Mouse (Mus musculus) hindbrain, embryonic 15.5 days (tissue): Measurements from ENCODE around the gene Il1rapl2. TPM values are rescaled to one million over a fixed set of nuclear protein-coding genes. Genes with fewer than 3 reads are reported as not detected.

Experiments
- ATAC-seq: fragments of 200-750 bp; cut with Nextera tagmentation; 2 replicates; pipeline ENCODE4 v1.8.0; 2017; ENCODE audit warnings: low read depth, moderate number of reproducible peaks, moderate TSS enrichment; ENCODE audit not compliant: low FRiP score
- H3K27ac ChIP-seq: fragments of 300-500 bp; sonication (generic); replicated peaks from 2 replicates; pipeline ENCODE4 v1.5.1; 2015; ENCODE audit warnings: mild to moderate bottlenecking, inconsistent platforms
- H3K27me3 ChIP-seq: fragments of 300-500 bp; sonication (generic); 2 replicates; pipeline ENCODE4 v1.6.1; 2015; ENCODE audit warnings: control low read depth, inconsistent platforms
- H3K36me3 ChIP-seq: fragments of 300-500 bp; sonication (generic); 2 replicates; pipeline ENCODE4 v1.6.1; 2015; ENCODE audit warnings: control low read depth, inconsistent platforms
- H3K4me1 ChIP-seq: fragments of 300-500 bp; sonication (generic); replicated peaks from 2 replicates; pipeline ENCODE4 v1.6.1; 2015; ENCODE audit warnings: control low read depth, inconsistent platforms
- H3K4me2 ChIP-seq: fragments of 300-500 bp; sonication (generic); 2 replicates; pipeline ENCODE4 v1.6.1; 2015; ENCODE audit warnings: moderate library complexity, mild to moderate bottlenecking, inconsistent platforms
- H3K4me3 ChIP-seq: fragments of 300-500 bp; sonication (generic); 2 replicates; pipeline ENCODE4 v1.5.1; 2015; ENCODE audit warnings: mild to moderate bottlenecking, inconsistent platforms
- H3K9ac ChIP-seq: fragments of 300-500 bp; sonication (generic); 2 replicates; pipeline ENCODE4 v1.6.1; 2015; ENCODE audit warnings: inconsistent platforms
- H3K9me3 ChIP-seq: fragments of 300-500 bp; sonication (generic); 2 replicates; pipeline ENCODE4 v1.6.1; 2016; ENCODE audit warnings: control low read depth, inconsistent platforms
- WGBS: fragments of 180-500 bp; shearing (Covaris S2); methylation state at CpG from one replicate; pipeline ENCODE4 v1.1.7; 2015; 5-methylcytosine and 5-hydroxymethylcytosine counted together
- polyA plus RNA-seq: library from polyadenylated mRNA; unstranded; fragments of >200 nt; fragmentation: Nextera tagmentation; extraction: Ambion mirVana; gene quantifications from 2 replicates; pipeline ENCODE4 v1.2.1, GENCODE M21; 2015

Gene Il1rapl2
- polyA plus RNA-seq, 1 experiment from 2014 or later: 5.9 TPM

DNA sequence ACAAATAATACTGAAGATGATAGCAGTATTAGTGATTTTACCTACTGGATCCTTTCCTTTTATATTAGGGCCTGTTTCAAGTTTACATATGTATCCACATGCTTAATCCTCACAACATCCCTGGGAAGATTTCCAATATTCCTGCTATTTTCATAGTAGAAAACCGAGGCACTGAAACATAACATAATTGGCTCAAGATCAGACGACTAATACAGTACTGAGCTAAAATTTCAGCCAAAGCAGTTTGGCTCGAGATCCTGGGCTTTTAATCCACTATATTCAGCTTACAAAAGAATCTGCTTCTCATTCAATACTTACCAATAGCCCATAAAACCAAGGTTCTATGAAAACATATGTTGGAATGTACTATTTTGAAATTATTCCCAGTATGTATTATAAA, 239.1 kb downstream of the Il1rapl2 start:
- Histone ChIP-seq H3K27me3 (no peaks in the 10 kb centered on the region), H3K27ac (no peak overlapping the region), H3K36me3 (no peaks in the 10 kb centered on the region), H3K9me3 (no peaks in the 10 kb centered on the region), H3K9ac (no peak overlapping the region), H3K4me3 (no peak overlapping the region), H3K4me1 (0 out of 2 replicates have a peak, but pooled peaks cover 4% of the 10 kb centered on the region), H3K4me2 (no peak overlapping the region)
- 66% methylated on average over 3 of the region's 3 CpGs for WGBS
- ATAC-seq: no peak

GRCm38 (mm10) chrX:137812151-137812550, 241.7 kb downstream of the Il1rapl2 start:
- Histone ChIP-seq H3K9ac (no peak overlapping the region), H3K4me1 (no peaks in the 10 kb centered on the region), H3K27me3 (no peaks in the 10 kb centered on the region), H3K4me3 (no peak overlapping the region), H3K36me3 (no peaks in the 10 kb centered on the region), H3K27ac (no peak overlapping the region), H3K4me2 (no peak overlapping the region), H3K9me3 (no peaks in the 10 kb centered on the region)
- WGBS: 43% methylated on average over 1 of the region's 1 CpGs
- ATAC-seq: no peak

- H3K4me3 ChIP-seq: no peak overlapping the region
- WGBS: 67% methylated on average over 3 of the region's 3 CpGs
- no peak for ATAC-seq
These were observed 278.5 kb downstream of the Il1rapl2 start for GRCm38 (mm10) chrX:137848936-137849335.

DNA sequence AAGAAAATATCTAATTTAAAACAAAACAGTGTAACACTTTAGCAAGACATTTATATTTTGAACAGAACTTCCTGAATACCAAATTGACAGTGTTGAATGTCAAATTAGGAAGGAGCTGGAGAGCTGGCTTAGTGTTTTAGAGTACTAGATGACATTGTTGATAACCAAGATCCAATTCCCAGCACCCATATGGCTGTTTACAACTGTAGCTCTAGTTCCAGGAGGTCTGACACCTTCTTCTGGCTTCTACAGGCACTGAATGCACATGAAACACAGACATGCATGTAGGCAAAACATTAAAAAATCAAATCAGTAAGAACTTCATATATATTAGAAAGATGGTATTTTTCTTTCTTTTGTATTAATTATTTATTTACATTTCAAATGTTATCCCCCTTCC, 353.1 kb downstream of the Il1rapl2 start:
- Histone ChIP-seq H3K4me3 (no peak overlapping the region), H3K4me2 (no peak overlapping the region), H3K36me3 (no peaks in the 10 kb centered on the region), H3K27me3 (no peaks in the 10 kb centered on the region), H3K9ac (no peak overlapping the region), H3K9me3 (no peaks in the 10 kb centered on the region), H3K4me1 (no peaks in the 10 kb centered on the region), H3K27ac (no peak overlapping the region)
- no peak for ATAC-seq

More at GRCm38 (mm10) chrX:137848936-137849335, 278.5 kb downstream of the Il1rapl2 start:
- Histone ChIP-seq H3K27me3 (no peaks in the 10 kb centered on the region), H3K36me3 (no peaks in the 10 kb centered on the region), H3K9me3 (no peaks in the 10 kb centered on the region), H3K27ac (no peak overlapping the region), H3K4me1 (no peaks in the 10 kb centered on the region), H3K9ac (no peak overlapping the region), H3K4me2 (no peak overlapping the region)

DNA sequence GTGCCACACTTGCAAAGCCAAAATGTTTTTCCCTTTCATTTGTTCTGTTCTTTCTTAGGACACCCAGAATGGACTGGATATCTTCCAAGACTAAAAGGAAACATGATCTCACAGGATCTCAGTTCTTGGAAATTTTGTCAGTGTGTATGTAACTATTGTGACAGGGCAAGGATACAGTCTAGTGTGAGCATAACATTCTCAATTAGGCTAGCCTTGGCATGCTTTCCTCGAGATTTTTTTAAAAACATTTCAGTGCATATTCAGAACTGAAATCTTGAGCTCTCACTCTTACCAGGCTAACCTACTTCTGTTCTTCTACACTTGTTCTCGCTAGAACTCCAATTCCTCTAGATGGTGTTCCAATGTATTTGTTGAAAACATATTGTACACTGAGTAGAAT, 356.4 kb downstream of the Il1rapl2 start:
- ATAC-seq: no peak
- Histone ChIP-seq H3K9me3 (no peaks in the 10 kb centered on the region), H3K9ac (no peak overlapping the region), H3K4me2 (no peak overlapping the region), H3K27ac (no peak overlapping the region), H3K4me3 (no peak overlapping the region), H3K36me3 (no peaks in the 10 kb centered on the region), H3K4me1 (no peaks in the 10 kb centered on the region), H3K27me3 (no peaks in the 10 kb centered on the region)
- WGBS: 70% methylated on average over 2 of the region's 2 CpGs

DNA sequence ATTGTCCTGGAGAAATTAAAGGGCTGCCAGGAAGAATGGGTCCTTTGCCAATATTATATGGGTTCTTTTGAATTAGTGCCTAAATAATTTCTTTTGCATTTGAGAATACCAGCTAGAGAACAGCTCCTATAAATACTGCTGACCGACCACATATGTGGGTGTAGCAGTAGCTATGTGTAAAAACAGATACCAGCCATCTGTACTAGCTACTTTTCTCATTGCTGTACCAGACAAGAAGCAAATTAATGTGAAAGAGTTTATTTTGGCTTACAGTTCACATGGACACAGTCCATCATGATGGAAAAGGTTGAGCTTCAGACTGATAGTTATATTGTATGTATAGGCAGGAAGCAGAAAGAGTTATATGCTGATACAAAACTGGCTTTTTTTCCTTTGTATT, 377.3 kb downstream of the Il1rapl2 start:
- Histone ChIP-seq H3K9me3 (no peaks in the 10 kb centered on the region), H3K36me3 (no peaks in the 10 kb centered on the region), H3K4me3 (no peak overlapping the region), H3K4me1 (no peaks in the 10 kb centered on the region), H3K4me2 (no peak overlapping the region), H3K9ac (no peak overlapping the region), H3K27me3 (no peaks in the 10 kb centered on the region), H3K27ac (no peak overlapping the region)
- 88% methylated on average over 1 of the region's 1 CpGs for WGBS
- ATAC-seq: no peak

- Histone ChIP-seq H3K4me2 (no peak overlapping the region), H3K36me3 (no peaks in the 10 kb centered on the region), H3K27ac (no peak overlapping the region), H3K27me3 (no peaks in the 10 kb centered on the region), H3K4me1 (no peaks in the 10 kb centered on the region), H3K9me3 (no peaks in the 10 kb centered on the region), H3K4me3 (no peak overlapping the region), H3K9ac (no peak overlapping the region)
- ATAC-seq: no peak
- 62% methylated on average over 5 of the region's 5 CpGs for WGBS
These were observed 400.9 kb downstream of the Il1rapl2 start for GRCm38 (mm10) chrX:137971306-137971705.

GRCm38 (mm10) chrX:138043113-138043512, 472.7 kb downstream of the Il1rapl2 start:
- Histone ChIP-seq H3K27ac (no peak overlapping the region), H3K4me3 (no peak overlapping the region)

GRCm38 (mm10) chrX:138103954-138104353, 533.5 kb downstream of the Il1rapl2 start:
- no peaks in the 10 kb centered on the region for H3K9me3 ChIP-seq
- ATAC-seq: no peak
- H3K4me3 ChIP-seq: no peak overlapping the region
- H3K4me1 ChIP-seq: no peaks in the 10 kb centered on the region
- H3K9ac ChIP-seq: no peak overlapping the region
- WGBS: 66% methylated on average over 6 of the region's 6 CpGs
- H3K4me2 ChIP-seq: no peak overlapping the region
- no peak overlapping the region for H3K27ac ChIP-seq
- H3K27me3 ChIP-seq: no peaks in the 10 kb centered on the region
- H3K36me3 ChIP-seq: no peaks in the 10 kb centered on the region

More at GRCm38 (mm10) chrX:138043113-138043512, 472.7 kb downstream of the Il1rapl2 start:
- Histone ChIP-seq H3K4me2 (no peak overlapping the region), H3K9ac (no peak overlapping the region), H3K27me3 (no peaks in the 10 kb centered on the region), H3K4me1 (no peaks in the 10 kb centered on the region), H3K9me3 (no peaks in the 10 kb centered on the region), H3K36me3 (no peaks in the 10 kb centered on the region)
- WGBS: 87% methylated on average over 3 of the region's 3 CpGs
- no peak for ATAC-seq

DNA sequence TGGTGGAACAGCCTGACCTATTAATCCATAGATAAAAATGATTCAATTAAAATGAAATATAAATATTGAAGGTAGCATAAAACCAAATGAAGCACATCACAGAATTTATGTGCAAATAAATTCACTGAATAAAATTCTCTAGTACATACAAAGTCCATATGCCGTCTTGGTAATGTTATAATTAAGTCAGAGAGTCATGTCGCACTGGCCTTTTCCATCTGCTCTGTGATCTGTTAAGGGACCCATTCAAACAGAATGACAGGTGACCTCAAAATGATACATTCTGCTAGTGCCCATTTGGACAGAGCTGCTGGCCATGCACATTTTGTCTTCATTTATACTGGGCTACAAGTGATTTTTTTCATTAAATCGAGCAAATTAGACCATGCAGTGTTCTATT, 534.3 kb downstream of the Il1rapl2 start:
- H3K9me3 ChIP-seq: no peaks in the 10 kb centered on the region
- no peak overlapping the region for H3K27ac ChIP-seq
- ATAC-seq: no peak
- H3K36me3 ChIP-seq: no peaks in the 10 kb centered on the region
- H3K27me3 ChIP-seq: no peaks in the 10 kb centered on the region
- H3K9ac ChIP-seq: no peak overlapping the region
- 49% methylated on average over 3 of the region's 3 CpGs for WGBS
- H3K4me3 ChIP-seq: no peak overlapping the region
- H3K4me1 ChIP-seq: no peaks in the 10 kb centered on the region
- H3K4me2 ChIP-seq: no peak overlapping the region

- ATAC-seq: no peak
- no peak overlapping the region for H3K4me2 ChIP-seq
- no peaks in the 10 kb centered on the region for H3K4me1 ChIP-seq
- H3K9ac ChIP-seq: no peak overlapping the region
- no peaks in the 10 kb centered on the region for H3K27me3 ChIP-seq
- H3K36me3 ChIP-seq: no peaks in the 10 kb centered on the region
- WGBS: 21% methylated on average over 3 of the region's 3 CpGs
- no peak overlapping the region for H3K27ac ChIP-seq
- no peaks in the 10 kb centered on the region for H3K9me3 ChIP-seq
- H3K4me3 ChIP-seq: no peak overlapping the region
These were observed 599.7 kb downstream of the Il1rapl2 start for GRCm38 (mm10) chrX:138170146-138170545.

DNA sequence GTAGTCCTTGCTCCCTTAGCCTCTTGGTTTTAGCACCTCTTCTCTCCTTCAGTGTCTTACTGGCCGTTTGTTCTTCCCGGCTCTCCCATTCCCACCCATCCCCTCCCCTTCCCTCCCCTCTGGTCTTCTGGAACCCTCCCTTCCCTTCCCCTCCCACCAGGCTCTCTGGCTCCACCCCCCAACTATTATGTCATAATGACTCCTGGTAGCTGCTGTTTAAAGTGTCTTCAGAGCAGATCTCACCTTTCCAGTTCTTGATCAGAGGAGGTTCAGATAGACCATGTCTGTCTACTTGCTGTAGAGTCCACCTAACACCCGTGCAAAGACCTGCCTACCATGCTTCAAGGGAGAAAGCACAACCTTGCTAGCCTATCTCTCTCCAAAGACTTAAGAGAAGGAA, 639.1 kb downstream of the Il1rapl2 start, which contains the start of gene Tex13a:
TSS of gene Tex13a (minus strand) at position 101 of the 400 bp plus-strand sequence.
- Histone ChIP-seq H3K36me3 (no peaks in the 10 kb centered on the region), H3K9me3 (no peaks in the 10 kb centered on the region)
- WGBS: 94% methylated on average over 3 of the region's 3 CpGs

DNA sequence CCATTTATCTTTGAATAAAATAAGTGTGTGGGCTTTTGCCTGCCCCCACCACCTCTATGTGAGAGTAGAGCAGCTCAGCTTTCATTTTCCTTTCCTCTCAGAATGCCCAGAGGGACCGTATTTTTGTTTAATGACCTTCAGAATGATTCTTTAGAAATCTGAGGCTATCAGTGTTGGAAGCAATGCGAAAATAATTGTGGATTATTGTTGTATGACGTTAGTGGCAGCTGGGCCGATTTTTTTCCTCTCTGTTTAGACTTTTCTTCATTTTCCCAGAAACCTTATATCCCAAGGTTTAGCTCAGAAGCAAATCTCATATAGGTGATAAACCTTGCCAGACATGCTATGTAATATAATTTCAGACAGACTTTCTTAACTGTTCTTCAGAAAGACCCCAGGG, 664.2 kb downstream of the Il1rapl2 start:
- ATAC-seq: no peak

More for the DNA sequence above, 639.1 kb downstream of the Il1rapl2 start, which contains the start of gene Tex13a:
- no peak within 1 kb of the TSS for H3K27ac ChIP-seq
- no peaks in the 10 kb centered on the region for H3K4me1 ChIP-seq
- H3K4me2 ChIP-seq: no peak within 1 kb of the TSS
- no peak within 1 kb of the TSS for H3K4me3 ChIP-seq
- ATAC-seq: no peak
- H3K9ac ChIP-seq: no peak within 1 kb of the TSS
- H3K27me3 ChIP-seq: no peaks in the 10 kb centered on the region

More for the DNA sequence above, 664.2 kb downstream of the Il1rapl2 start:
- 62% methylated on average over 4 of the region's 4 CpGs for WGBS
- H3K9me3 ChIP-seq: no peaks in the 10 kb centered on the region
- no peak overlapping the region for H3K9ac ChIP-seq
- no peaks in the 10 kb centered on the region for H3K36me3 ChIP-seq
- H3K4me1 ChIP-seq: no peaks in the 10 kb centered on the region
- no peak overlapping the region for H3K4me2 ChIP-seq
- no peaks in the 10 kb centered on the region for H3K27me3 ChIP-seq
- no peak overlapping the region for H3K4me3 ChIP-seq
- no peak overlapping the region for H3K27ac ChIP-seq
